Mouse (Mus musculus): ENCODE data around the gene Tspo.

The Tspo gene

DNA sequence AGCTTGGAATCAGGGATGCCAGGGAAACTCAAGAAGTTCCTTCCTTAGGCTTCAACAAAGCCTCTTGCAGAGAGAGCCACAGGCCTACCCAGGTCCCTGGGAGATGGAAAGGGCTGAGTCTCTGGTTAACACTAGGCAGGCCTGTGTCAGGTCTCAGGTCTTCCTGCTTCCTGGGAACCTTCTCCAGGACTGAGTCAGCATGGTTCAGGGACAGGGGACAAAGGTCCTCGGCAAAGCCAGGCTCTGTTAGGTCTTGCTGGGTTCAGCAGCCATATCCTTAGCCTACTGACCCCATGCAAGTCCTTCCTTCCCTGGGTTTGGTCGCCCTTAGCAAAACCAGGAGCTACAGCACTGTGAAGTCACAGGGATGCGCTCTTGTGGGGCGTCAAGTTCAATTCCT lies 27.4 kb downstream of the Tspo start:
- DNase-seq = no peak

DNA sequence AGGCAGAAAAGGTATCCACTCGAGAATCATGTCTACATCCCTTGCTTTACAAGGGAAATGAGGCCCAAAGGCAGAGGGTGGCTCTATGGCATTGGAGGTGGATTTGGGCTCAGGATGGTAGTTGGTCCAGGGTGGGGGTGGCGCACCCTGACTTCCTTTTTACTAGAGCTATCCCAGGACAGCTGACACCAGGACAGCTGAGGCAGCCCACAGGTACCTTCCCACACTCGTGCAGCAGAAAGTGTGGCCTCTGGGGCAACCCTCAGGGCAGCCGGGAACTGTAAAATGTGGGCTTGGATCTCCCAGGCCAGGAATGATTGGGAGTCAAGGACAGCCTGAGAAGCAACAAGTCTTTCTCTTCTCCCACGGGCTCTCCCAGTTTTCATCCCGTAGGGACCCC lies 28.4 kb downstream of the Tspo start:
- DNase-seq = no peak

- no peak for DNase-seq
Observed at GRCm38 (mm10) chr15:83592260-83593188, 29.1 kb downstream of the Tspo start.

GRCm38 (mm10) chr15:83593189-83593585 lies 29.8 kb downstream of the Tspo start:
- DNase-seq = no peak

- DNase-seq = no peak
Observed at GRCm38 (mm10) chr15:83593702-83594512, 30.5 kb downstream of the Tspo start.

DNA sequence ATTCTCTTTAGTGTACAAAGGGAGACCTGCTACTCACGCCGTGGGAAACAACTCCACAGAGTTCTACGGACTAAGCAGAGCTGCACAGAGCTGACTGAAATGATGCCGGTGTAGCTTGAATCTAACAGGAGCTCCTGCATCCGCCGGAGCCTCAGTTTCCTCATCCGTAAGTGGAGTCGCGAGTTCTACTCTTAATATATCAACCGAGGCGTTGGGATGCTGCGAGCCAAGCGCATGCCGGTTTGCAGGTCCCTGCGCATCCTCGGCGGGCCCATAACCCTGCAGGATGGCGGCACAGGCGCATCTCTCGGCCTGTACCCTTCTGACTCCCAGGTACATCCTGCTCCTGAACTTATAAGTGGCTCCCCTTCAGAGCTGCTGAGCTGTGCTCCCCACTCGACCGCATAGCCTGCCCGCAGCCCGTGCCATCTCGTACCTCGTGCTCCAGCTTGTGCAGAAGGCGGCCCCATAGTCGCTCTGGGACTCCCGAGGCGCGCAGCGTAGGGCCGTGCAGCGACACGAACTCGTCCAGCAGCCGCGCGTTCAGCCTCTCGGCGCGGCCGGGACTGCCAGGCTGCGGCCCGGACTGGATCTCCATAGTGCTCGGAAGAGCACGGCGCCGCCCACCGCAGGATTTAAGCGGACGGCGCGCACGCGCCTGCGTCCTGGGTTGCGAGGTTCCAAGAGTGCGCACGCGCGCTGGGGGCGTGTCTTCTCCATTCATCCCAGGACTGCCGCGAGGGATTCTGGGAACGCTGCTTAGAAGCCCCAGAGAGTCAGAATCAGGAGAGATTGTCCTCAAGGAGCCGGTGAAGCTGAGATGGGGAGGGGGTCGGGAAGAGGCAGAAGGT lies 31.3 kb downstream of the Tspo start, which contains the start of gene Ttll12:
Gene Ttll12 (minus strand): TSS at position 645 of the 851 bp plus-strand sequence.
- peak; percentile 95 for DNase-seq

GRCm38 (mm10) chr15:83595364-83595711 lies 31.9 kb downstream of the Tspo start:
- no peak for DNase-seq

DNA sequence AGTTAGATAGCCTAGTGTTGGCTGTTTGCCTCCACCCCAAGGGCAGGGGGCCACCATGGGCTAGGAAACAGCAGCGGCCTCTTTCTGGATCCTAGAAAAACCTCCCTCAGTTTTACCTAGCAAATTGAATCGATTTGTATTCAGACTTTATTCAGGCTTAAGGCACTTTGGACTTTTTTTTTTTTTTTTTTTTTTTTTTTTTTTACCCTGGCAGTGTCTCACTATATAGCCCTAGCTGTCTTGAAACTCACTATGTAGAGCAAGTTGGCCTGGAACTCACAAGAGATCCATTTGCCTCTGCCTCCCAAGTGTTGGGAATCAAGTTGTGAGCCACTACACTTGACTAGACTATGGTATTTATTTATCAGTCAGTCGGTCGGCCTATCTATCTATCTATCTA lies 33.4 kb downstream of the Tspo start:
- DNase-seq = no peak

- DNase-seq = no peak
Observed at GRCm38 (mm10) chr15:83601185-83601584, 37.8 kb downstream of the Tspo start.

GRCm38 (mm10) chr15:83602372-83603045 lies 39.1 kb downstream of the Tspo start:
- no peak for DNase-seq

DNA sequence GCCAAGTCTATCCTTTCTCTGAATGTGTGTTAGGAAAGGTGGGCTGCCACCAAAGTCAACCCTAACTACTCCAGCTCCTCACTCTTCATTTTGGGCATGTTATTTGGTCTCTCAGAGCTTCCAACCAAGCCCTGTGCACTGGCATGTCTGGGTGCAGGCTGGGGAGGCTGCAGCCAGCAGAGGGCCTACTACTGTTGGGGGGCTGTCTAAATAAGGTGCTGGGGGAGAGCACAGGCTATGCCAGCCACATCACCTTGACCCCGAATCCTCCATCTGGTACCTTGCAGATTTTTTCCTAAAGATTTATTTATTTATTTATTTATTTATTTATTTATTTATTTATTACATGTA lies 39.6 kb downstream of the Tspo start:
- DNase-seq = no peak

- DNase-seq = no peak
Observed at GRCm38 (mm10) chr15:83603426-83603825, 40.0 kb downstream of the Tspo start.

DNA sequence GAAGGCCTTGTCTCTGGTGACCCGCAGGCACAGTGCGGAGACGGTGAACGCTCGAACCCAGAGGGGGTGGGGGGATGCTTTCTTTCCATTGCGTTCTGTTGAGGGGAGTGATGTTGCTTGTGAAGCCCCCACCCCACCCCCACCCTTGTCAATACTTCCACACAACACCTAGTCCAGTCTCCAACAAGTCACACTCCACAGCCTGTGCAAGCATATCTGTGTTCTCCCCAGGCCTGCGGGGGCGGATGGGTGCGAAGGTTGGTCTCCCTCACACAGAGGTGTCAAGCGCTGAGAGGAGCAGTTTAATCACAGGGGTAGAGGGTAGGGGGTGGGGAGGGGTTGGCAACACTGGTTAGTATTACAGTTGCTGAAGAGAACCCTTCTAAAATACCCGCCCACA lies 42.8 kb downstream of the Tspo start:
- no peak for DNase-seq

- DNase-seq = no peak
Observed at GRCm38 (mm10) chr15:83606700-83607099, 43.3 kb downstream of the Tspo start.

GRCm38 (mm10) chr15:83607115-83607802 lies 43.9 kb downstream of the Tspo start:
- DNase-seq = peak; percentile 80

- DNase-seq = no peak
Observed at GRCm38 (mm10) chr15:83615245-83615644, 51.9 kb downstream of the Tspo start.
